7 mouse cellular contexts compared by ENCODE assay signal in genomic region chr13:80884377-80884983, GRCm38 (mm10). TPM values are rescaled to one million over a fixed set of nuclear protein-coding genes. Genes with fewer than 3 reads are reported as not detected.
DNase-seq lines count a peak whose midpoint lies in the region; TF ChIP-seq lines count a peak whose summit lies in the region.

No protein-coding gene starts in this region.

- TF ChIP-seq CTCF in cortical plate, adult 2 months (IDR thresholded peaks at IDR 0.05; ENCODE audit: extremely low read depth, insufficient read depth, low read length), result no peak

- H3K4me3 ChIP-seq in cortical plate, adult 2 months (ENCODE audit: insufficient read depth, low read length), result peak overlapping the region; percentile 67
- peak overlapping the region; percentile 92 for H3K4me3 ChIP-seq in megakaryocyte, embryonic 14.5 days (replicated peaks)

- H3K27me3 ChIP-seq in megakaryocyte, embryonic 14.5 days (replicated peaks), result no peaks in the 10 kb centered on the region

- H3K4me1 ChIP-seq in cortical plate, adult 2 months (ENCODE audit: control insufficient read depth, insufficient read depth, low read length), result peaks cover 1% of the 10 kb centered on the region; the same call in 1 of the 2 replicates
- H3K4me1 ChIP-seq in megakaryocyte, embryonic 14.5 days, result peaks cover 11% of the 10 kb centered on the region; the same call in 1 of the 2 replicates

- H3K27ac ChIP-seq in cortical plate, adult 2 months (ENCODE audit: insufficient read depth, low read length), result peak overlapping the region; percentile 98

- no peaks in the 10 kb centered on the region for H3K9me3 ChIP-seq in megakaryocyte, embryonic 14.5 days

- DNase-seq in ZHBTc4 (ENCODE audit: low read depth, low spot score), result peak; percentile 93
- peak; percentile 17 to 34 for DNase-seq in gastrocnemius, adult 8-10 months (ENCODE audit: low spot score in 2 of 2)
- peak; percentile 83 for DNase-seq in induced T-regulatory cell, adult 2 months (ENCODE audit: low read depth)
- DNase-seq in left cerebral cortex, adult 9 months (ENCODE audit: low spot score in 2 of 2), result peak; percentile 63 to 82
- DNase-seq in right cerebral cortex, postnatal 14 days, result peak; percentile 73

- peaks cover 28% of the 10 kb centered on the region for H3K36me3 ChIP-seq in megakaryocyte, embryonic 14.5 days (replicated peaks; ENCODE audit: low read length)

- peak; percentile 66 for TF ChIP-seq POLR2A in cortical plate, adult 2 months (IDR thresholded peaks at IDR 0.05; ENCODE audit: extremely low read depth, insufficient read depth, low read length)

RNA-seq across cellular contexts. Expression of gene Arrdc3, which starts 1.3 kb away (rescaled TPM):
- 41.8 and 50.7 TPM in 2 replicates for polyA plus RNA-seq in cortical plate, adult 2 months (2012; rRNA removed)
- total RNA-seq in gastrocnemius, adult 8-10 months (2022), result 10 to 100 TPM; 27.5 to 39.1 (median 29.0) TPM
- 5.3 TPM in 1 of 2 replicates, not detected in the other for polyA plus RNA-seq in megakaryocyte, embryonic 14.5 days (2012; ENCODE audit: insufficient read depth, low replicate concordance)

Comparison
In these comparisons a context has a peak if more than half of its experiments do, and no peak if none do; other contexts are left out.
1. Peak in every context shown above with its lines: DNase-seq, H3K4me3 ChIP-seq and H3K27ac ChIP-seq.
2. DNase-seq: peak in every context shown above with its lines; median percentile 93 in ZHBTc4; 83 in induced T-regulatory cell, adult 2 months; 73 in right cerebral cortex, postnatal 14 days; 72 in left cerebral cortex, adult 9 months; 26 in gastrocnemius, adult 8-10 months.